Mouse (Mus musculus) cerebellum, postnatal 10 days (tissue): ENCODE results near the gene Ylpm1.

ENCODE experiments used
- DNase-seq, 2 experiments: peaks; one replicate each; pipeline ENCODE4 v3.0.0; 2021; ENCODE audit warnings: mixed read lengths in 2 of 2

The Ylpm1 gene

DNA sequence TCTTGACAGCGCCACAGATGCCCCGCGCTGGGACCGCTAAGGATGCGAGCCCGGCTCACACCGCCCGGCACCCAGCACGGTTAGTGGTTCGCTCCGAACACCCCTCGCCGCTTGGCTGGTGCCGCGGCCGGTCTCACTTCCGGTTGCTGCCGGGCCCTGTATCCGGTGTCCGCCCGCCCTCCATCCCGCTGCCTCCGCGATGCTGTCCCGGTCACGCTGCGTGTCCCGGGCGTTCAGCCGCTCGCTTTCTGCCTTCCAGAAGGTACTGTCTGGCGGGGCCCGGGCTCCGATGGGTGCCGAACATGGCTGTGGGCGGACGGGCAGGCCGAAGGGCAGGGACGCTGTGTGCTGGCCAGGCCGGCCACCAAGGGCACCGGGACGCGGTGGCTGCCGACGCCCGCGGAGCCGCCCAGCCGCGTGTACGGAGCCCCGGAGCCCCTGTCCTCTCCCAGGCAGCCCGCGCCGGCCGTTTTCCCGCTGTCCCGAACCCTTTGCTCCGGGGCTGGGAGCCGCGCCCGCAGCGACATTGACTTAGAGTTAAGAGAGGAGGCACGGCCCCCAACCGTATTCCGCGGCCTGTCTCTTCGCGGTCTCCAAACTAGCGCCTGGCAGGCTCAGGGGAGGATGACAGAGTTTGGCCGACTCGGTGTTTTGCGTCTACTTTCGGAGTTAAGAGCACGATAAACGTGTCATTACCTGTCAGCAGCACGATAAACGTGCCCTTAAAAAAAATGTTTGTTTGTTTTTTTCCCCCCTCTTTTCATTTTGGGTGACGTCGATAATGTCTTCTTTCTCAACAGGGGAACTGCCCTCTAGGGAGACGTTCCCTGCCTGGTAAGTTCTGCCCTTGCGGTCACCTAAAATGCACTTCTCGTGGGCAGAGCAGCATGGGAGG lies 114.8 kb downstream of the Ylpm1 start, which contains the start of the genes Prox2 and Dlst:
TSS of gene Prox2 (minus strand) at position 62 of the 895 bp plus-strand sequence.
TSS of gene Dlst (plus strand) at position 136 of the 895 bp plus-strand sequence.
- DNase-seq = peak; percentile 93 to 95

DNA sequence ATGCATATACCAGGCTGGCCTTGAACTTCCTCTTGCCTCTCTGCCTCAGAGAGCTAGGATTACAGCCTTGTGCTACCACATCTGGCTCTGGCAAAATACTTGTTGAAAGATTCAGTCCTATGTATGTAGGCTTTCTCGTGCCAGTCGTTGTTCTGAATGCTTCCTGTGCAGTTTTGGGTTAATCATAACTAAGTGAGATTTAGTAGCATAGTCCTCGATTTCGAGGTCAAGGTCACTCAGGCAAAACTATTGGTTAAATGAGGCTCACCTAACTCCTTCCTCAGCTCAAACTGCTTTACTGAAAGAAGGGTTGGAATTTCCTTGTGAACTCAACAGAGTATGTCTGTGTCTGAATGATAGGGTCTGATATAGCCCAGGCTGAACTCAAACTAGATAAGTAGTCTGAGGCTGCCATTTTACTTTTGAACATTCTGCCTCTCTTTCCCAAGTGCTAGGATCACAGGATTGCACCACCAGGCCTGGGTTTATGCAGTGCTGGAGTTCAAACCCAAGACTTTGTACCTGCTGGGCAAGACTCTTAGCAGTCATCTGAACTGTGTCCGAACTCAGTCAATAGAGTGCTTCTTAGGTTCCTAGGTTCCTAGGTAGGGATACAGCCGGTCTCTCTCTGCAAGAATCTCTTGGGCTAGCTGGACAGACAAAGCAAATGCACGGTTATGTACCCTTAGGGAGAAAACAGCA lies 116.6 kb downstream of the Ylpm1 start:
- DNase-seq = no peak

DNA sequence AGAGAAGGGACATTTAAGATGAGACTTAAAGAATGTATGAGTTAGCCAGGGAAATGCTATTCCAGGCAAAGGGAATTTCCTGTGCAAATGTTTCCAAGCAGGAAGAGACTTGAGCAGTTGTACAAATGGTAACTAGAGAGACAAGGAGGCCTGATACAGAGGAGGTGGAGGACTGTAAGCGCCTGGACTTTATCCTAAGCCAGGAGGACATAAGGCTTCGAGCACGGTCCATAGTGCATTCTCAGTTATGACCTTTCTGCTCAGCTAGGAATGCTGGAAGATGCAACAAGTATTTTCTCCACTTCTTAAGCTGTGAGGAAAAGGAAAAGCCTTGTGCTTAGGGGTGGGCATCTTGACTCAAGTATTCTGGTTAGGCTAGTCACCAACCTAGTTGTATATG lies 117.2 kb downstream of the Ylpm1 start:
- DNase-seq = no peak

DNA sequence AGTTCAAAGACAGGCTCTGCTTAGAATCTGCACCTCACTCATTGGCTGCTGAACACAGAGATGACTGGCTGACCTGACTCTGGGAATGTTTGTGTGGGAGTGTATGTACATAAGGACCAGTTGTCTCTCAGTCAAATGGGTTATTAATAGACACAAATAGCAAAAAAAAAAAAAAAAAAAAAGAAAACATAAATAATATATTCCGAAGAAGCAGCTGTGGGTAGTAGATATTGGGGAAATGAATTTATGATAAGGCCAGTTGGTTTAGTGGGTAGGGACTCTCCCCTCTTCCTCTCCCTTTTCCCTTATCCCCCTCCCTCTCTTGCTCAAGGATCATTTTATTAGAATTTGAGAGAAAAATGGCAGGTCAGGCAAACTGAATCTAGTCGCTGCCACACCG lies 117.8 kb downstream of the Ylpm1 start:
- DNase-seq = no peak

DNA sequence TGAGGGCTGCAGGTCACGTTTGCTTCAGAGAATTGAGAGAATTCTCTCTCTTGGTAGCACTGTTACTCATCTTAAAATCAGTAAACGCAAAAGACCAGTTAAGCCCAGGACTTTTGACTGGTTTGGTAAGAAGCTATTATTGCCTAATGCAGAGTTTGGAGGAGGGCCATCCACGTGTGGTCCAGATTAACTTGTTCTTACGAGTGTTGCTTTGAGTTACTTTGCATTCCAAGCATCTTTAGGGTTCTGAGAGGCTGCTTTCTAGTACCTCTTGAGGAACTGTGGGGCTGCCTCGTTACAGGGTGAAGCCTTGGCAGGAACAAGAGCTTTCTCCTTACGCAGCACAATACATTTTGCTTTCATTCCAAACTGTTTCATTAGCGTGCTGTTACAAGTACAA lies 119.6 kb downstream of the Ylpm1 start:
- DNase-seq = no peak
